10 mouse cellular contexts compared by ENCODE assay signal in the genomic region with DNA sequence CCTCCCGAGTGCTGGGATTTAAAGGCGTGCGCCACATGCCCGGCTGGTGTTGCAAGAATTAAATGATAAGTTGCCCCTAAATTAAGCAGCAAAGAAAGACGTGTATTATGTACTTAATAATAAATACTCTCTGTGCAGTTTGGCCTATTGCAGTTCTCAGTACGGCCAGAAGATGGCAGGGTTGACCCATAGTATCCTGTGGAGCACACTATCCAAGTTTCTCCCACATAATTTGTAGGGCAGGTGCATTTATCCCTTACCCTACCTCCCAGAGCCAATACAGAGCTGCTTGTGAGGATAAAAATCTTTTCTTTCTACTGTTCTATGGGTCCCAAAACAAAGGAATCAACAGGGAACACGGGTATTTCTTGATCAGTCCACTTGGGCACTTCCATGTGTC. TPM values are rescaled to one million over a fixed set of nuclear protein-coding genes. Genes with fewer than 3 reads are reported as not detected.
A peak's percentile ranks its signal among the peaks of the same experiment; 100 is the strongest.
DNase-seq lines count a peak whose midpoint lies in the region; ATAC-seq and TF ChIP-seq lines count a peak whose summit lies in the region.
"Had no signal": no experiment of that assay in that cellular context is flagged by ENCODE, and none has a peak within 500 bp of the region (broad histone marks: within the 10 kb centered on the region; RNA-seq: fewer than 3 reads in every experiment).

No protein-coding gene starts in this region.

- peak; percentile 79 for DNase-seq in 3T3-L1 (ENCODE audit: low read depth, low spot score)
- peak; percentile 46 for DNase-seq in ES-E14 (ENCODE audit: low read depth, low spot score)
- peak; percentile 10 for DNase-seq in cerebellum, adult 9-11 months
- peak; percentile 61 to 69 for DNase-seq in frontal cortex, postnatal 36 days (ENCODE audit: low spot score in 2 of 2)
- peak; percentile 60 to 86 for DNase-seq in kidney, postnatal 36 days
- peak; percentile 21 to 42 for DNase-seq in lung, adult 18-20 months
- DNase-seq in retina, adult 2 months (ENCODE audit: low read depth, low spot score), result peak; percentile 11

- no peak for ATAC-seq in inflammation-experienced regulatory T-cells, adult 6 months

- in situ Hi-C loops in ES-E14 (cut with MboI; ENCODE audit: low sequenced_read_pairs in 2 of 2, unreplicated experiment in 2 of 2), result loop anchor here in 1 of 2 experiments (10.0 kb wide), 1 partner anchor 337 kb away; no protein-coding TSS in a partner anchor

- H3K4me1 ChIP-seq in ES-E14 (ENCODE audit: control insufficient read depth in 2 of 2, insufficient read depth in 2 of 2, low read length in 2 of 2, poor library complexity in 1 of 2), result peaks cover 0 to 4% of the 10 kb centered on the region in 2 experiments; a peak in 1 of 4 replicates
- H3K4me1 ChIP-seq: megakaryocyte, embryonic 14.5 days had no signal

- no peaks in the 10 kb centered on the region for H3K36me3 ChIP-seq in ES-E14 (ENCODE audit: control insufficient read depth, insufficient read depth, low read length, poor library complexity, severe bottlenecking)

- H3K27ac ChIP-seq in ES-E14 (ENCODE audit: insufficient read depth, low read depth, low read length, poor library complexity, severe bottlenecking), result no peak overlapping the region

- no peaks in the 10 kb centered on the region for H3K9me3 ChIP-seq in ES-E14 (ENCODE audit: control insufficient read depth, insufficient read depth, low read depth, low read length)
- H3K9me3 ChIP-seq: megakaryocyte, embryonic 14.5 days had no signal

- H3K9ac ChIP-seq in ES-E14 (ENCODE audit: insufficient read depth, low read depth, low read length, poor library complexity, severe bottlenecking), result no peak overlapping the region

- no peak overlapping the region for H3K4me3 ChIP-seq in ES-E14 (ENCODE audit: insufficient read depth in 1 of 2, low read depth in 1 of 2, low read length in 2 of 2, poor library complexity in 1 of 2, severe bottlenecking in 1 of 2)
- H3K4me3 ChIP-seq: erythroblast, embryonic 14.5 days; megakaryocyte, embryonic 14.5 days had no signal

TF ChIP-seq in ES-E14, 5 proteins besides CTCF, POLR2A, EP300 and RAD21:
- TF ChIP-seq HCFC1 (IDR thresholded peaks at IDR 0.05; ENCODE audit: borderline replicate concordance, insufficient read depth, low read length) (no peak), MAFK (IDR thresholded peaks at IDR 0.05; ENCODE audit: insufficient read depth, low read depth, low read length) (no peak), ZC3H11A (IDR thresholded peaks at IDR 0.05; ENCODE audit: borderline replicate concordance, low read depth, low read length) (peak; percentile 78)

RNA-seq across cellular contexts. Expression of gene Mbl2, which starts 15.4 kb away (rescaled TPM):
- total RNA-seq in ES-E14 (2012; rRNA removed), result 0.18 and 0.21 TPM in 2 replicates
- polyA plus RNA-seq in inflammation-experienced regulatory T-cells, adult 6 months (2017; shearing (Covaris generic)), result not detected

RNA-seq across cellular contexts. Expression of gene Gldc, which starts 42.1 kb away (rescaled TPM):
- total RNA-seq in ES-E14 (2012; rRNA removed), result 188 and 317 TPM in 2 replicates
- polyA plus RNA-seq in inflammation-experienced regulatory T-cells, adult 6 months (2017; shearing (Covaris generic)), result under 1 TPM in 2 of 3 experiments, not detected in 1; 0.39 to 0.44 TPM

Comparison
In these comparisons a context has a peak if more than half of its experiments do, and no peak if none do; other contexts are left out.
1. DNase-seq: peak in every context shown above with its lines; median percentile 79 in 3T3-L1; 73 in kidney, postnatal 36 days; 65 in frontal cortex, postnatal 36 days; 46 in ES-E14; 32 in lung, adult 18-20 months; 11 in retina, adult 2 months; 10 in cerebellum, adult 9-11 months.